Mouse (Mus musculus) embryonic facial prominence, embryonic 11.5 days (tissue): ENCODE measurements around the gene Hip1. TPM values are rescaled to one million over a fixed set of nuclear protein-coding genes. Genes with fewer than 3 reads are reported as not detected.
A peak's percentile ranks its signal among the peaks of the same experiment; 100 is the strongest.

Experiments used
- ATAC-seq: fragments of 200-750 bp; cut with Nextera tagmentation; replicated peaks from 2 replicates; pipeline ENCODE4 v1.8.0; 2017; ENCODE audit warnings: low read depth; ENCODE audit not compliant: insufficient number of reproducible peaks, low FRiP score, low TSS enrichment
- DNase-seq: peaks from one replicate; pipeline ENCODE4 v3.0.0-alpha.2; 2015; ENCODE audit warnings: low spot score
- H3K27ac ChIP-seq: fragments of 300-500 bp; sonication (generic); replicated peaks from 2 replicates; pipeline ENCODE4 v1.5.1; 2014; ENCODE audit warnings: mild to moderate bottlenecking, low read depth, low read length, control low read depth
- H3K27me3 ChIP-seq: fragments of 300-500 bp; sonication (generic); 2 replicates; pipeline ENCODE4 v1.6.1; 2014; ENCODE audit warnings: mild to moderate bottlenecking, low read length, moderate library complexity, mixed read lengths; ENCODE audit not compliant: control insufficient read depth, insufficient read depth
- H3K36me3 ChIP-seq: fragments of 300-500 bp; sonication (generic); replicated peaks from 2 replicates; pipeline ENCODE4 v1.6.1; 2014; ENCODE audit warnings: low read depth, mild to moderate bottlenecking, low read length, moderate library complexity, mixed read lengths; ENCODE audit not compliant: control insufficient read depth, insufficient read depth
- H3K4me1 ChIP-seq: fragments of 300-500 bp; sonication (generic); 2 replicates; pipeline ENCODE4 v1.6.1; 2014; ENCODE audit warnings: low read length, mixed read lengths; ENCODE audit not compliant: control insufficient read depth, insufficient read depth
- H3K4me2 ChIP-seq: fragments of 300-500 bp; sonication (generic); 2 replicates; pipeline ENCODE4 v1.6.1; 2014; ENCODE audit warnings: low read depth, mild to moderate bottlenecking, control low read depth, low read length, moderate library complexity
- H3K4me3 ChIP-seq: fragments of 300-500 bp; sonication (generic); 2 replicates; pipeline ENCODE4 v1.5.1; 2014; ENCODE audit warnings: low read depth, low read length, control low read depth
- H3K9ac ChIP-seq: fragments of 300-500 bp; sonication (generic); replicated peaks from 2 replicates; pipeline ENCODE4 v1.6.1; 2014; ENCODE audit warnings: mild to moderate bottlenecking, control low read depth, low read length
- H3K9me3 ChIP-seq: fragments of 300-500 bp; sonication (generic); replicated peaks from 2 replicates; pipeline ENCODE4 v1.6.1; 2016; ENCODE audit warnings: mild to moderate bottlenecking, low read length, inconsistent platforms, mixed read lengths; ENCODE audit not compliant: control insufficient read depth
- WGBS: fragments of 180-500 bp; shearing (Covaris S2); extraction: QIAGEN DNeasy Blood & Tissue Kit; methylation state at CpG from one replicate; pipeline ENCODE4 v1.1.7; 2014; 5-methylcytosine and 5-hydroxymethylcytosine counted together
- polyA plus RNA-seq: library from polyadenylated mRNA; unstranded; fragments of >200 nt; fragmentation: Nextera tagmentation; extraction: Ambion mirVana; gene quantifications from 2 replicates; pipeline ENCODE4 v1.2.1, GENCODE M21; 2014

Gene Hip1
- polyA plus RNA-seq, 1 experiment from 2014 or later: 35.3 TPM

- Histone ChIP-seq H3K4me1 (no peaks in the 10 kb centered on the region), H3K27ac (no peak overlapping the region), H3K4me2 (no peak overlapping the region), H3K36me3 (no peaks in the 10 kb centered on the region; the same call in 1 of the 2 replicates), H3K9ac (no peak overlapping the region), H3K9me3 (no peaks in the 10 kb centered on the region), H3K27me3 (no peaks in the 10 kb centered on the region), H3K4me3 (no peak overlapping the region)
- WGBS: 84% methylated on average over 4 of the region's 4 CpGs
- no peak for ATAC-seq
- no peak for DNase-seq
These were observed 136.8 kb downstream of the Hip1 start for GRCm38 (mm10) chr5:135408114-135408513.

- H3K36me3 ChIP-seq: no peaks in the 10 kb centered on the region; the same call in 1 of the 2 replicates
- WGBS: 86% methylated on average over 9 of the region's 9 CpGs
- no peaks in the 10 kb centered on the region for H3K4me1 ChIP-seq
- no peaks in the 10 kb centered on the region for H3K9me3 ChIP-seq
- H3K4me2 ChIP-seq: no peak overlapping the region
- H3K4me3 ChIP-seq: no peak overlapping the region
- ATAC-seq (no peak), DNase-seq (no peak)
- no peak overlapping the region for H3K27ac ChIP-seq
- no peaks in the 10 kb centered on the region for H3K27me3 ChIP-seq
- no peak overlapping the region for H3K9ac ChIP-seq
These were observed 139.5 kb downstream of the Hip1 start for GRCm38 (mm10) chr5:135405437-135405836.

- DNase-seq (peak; percentile 73), ATAC-seq (0 out of 2 replicates have a peak, but pooled peaks have one; percentile 24)
- WGBS: 38% methylated on average over 20 of the region's 20 CpGs
- Histone ChIP-seq H3K4me3 (no peak overlapping the region), H3K27ac (no peak overlapping the region), H3K27me3 (no peaks in the 10 kb centered on the region), H3K36me3 (no peaks in the 10 kb centered on the region), H3K9ac (no peak overlapping the region), H3K4me1 (no peaks in the 10 kb centered on the region), H3K4me2 (no peak overlapping the region), H3K9me3 (no peaks in the 10 kb centered on the region)
These were observed 140.3 kb downstream of the Hip1 start for GRCm38 (mm10) chr5:135404623-135405022.

- DNase-seq: peak; percentile 93
- no peak overlapping the region for H3K4me3 ChIP-seq
- ATAC-seq: peak; percentile 51; the same call in 1 of the 2 replicates
- H3K36me3 ChIP-seq: no peaks in the 10 kb centered on the region
- WGBS: 9% methylated on average over 2 of the region's 2 CpGs
- H3K4me1 ChIP-seq: no peaks in the 10 kb centered on the region
- no peaks in the 10 kb centered on the region for H3K9me3 ChIP-seq
- H3K27ac ChIP-seq: no peak overlapping the region
- H3K4me2 ChIP-seq: no peak overlapping the region
- H3K9ac ChIP-seq: no peak overlapping the region
- no peaks in the 10 kb centered on the region for H3K27me3 ChIP-seq
These were observed 144.7 kb downstream of the Hip1 start for GRCm38 (mm10) chr5:135400244-135400643.

GRCm38 (mm10) chr5:135399382-135399781 is 145.5 kb downstream of the Hip1 start:
- Histone ChIP-seq H3K4me2 (no peak overlapping the region), H3K9ac (no peak overlapping the region), H3K27me3 (no peaks in the 10 kb centered on the region), H3K9me3 (no peaks in the 10 kb centered on the region), H3K36me3 (no peaks in the 10 kb centered on the region), H3K27ac (no peak overlapping the region), H3K4me1 (no peaks in the 10 kb centered on the region), H3K4me3 (no peak overlapping the region)
- DNase-seq (no peak), ATAC-seq (no peak)
- WGBS: 67% methylated on average over 6 of the region's 6 CpGs

- no peaks in the 10 kb centered on the region for H3K9me3 ChIP-seq
- no peaks in the 10 kb centered on the region for H3K4me1 ChIP-seq
- H3K4me2 ChIP-seq: no peak overlapping the region
- no peak overlapping the region for H3K27ac ChIP-seq
- no peaks in the 10 kb centered on the region for H3K36me3 ChIP-seq
- 53% methylated on average over 5 of the region's 5 CpGs for WGBS
- H3K27me3 ChIP-seq: no peaks in the 10 kb centered on the region
- DNase-seq (peak; percentile 71), ATAC-seq (no peak)
- no peak overlapping the region for H3K4me3 ChIP-seq
- no peak overlapping the region for H3K9ac ChIP-seq
These were observed 149.1 kb downstream of the Hip1 start for GRCm38 (mm10) chr5:135395826-135396225.

GRCm38 (mm10) chr5:135394004-135394823 is 150.7 kb downstream of the Hip1 start, which contains the start of gene Pom121:
Pom121 (minus strand) TSS chr5:135394546.
- Histone ChIP-seq H3K4me2 (peak within 1 kb of the TSS; percentile 79), H3K9me3 (no peaks in the 10 kb centered on the region), H3K4me3 (peak within 1 kb of the TSS; percentile 99), H3K4me1 (no peaks in the 10 kb centered on the region), H3K27ac (peak within 1 kb of the TSS; percentile 72; the same call in 1 of the 2 replicates), H3K36me3 (no peaks in the 10 kb centered on the region), H3K27me3 (no peaks in the 10 kb centered on the region), H3K9ac (peak within 1 kb of the TSS; percentile 97)
- DNase-seq: peak; percentile 94
- ATAC-seq: peak; percentile 86
- under 1% methylated on average over 79 of the region's 110 CpGs for WGBS

- 83% methylated on average over 10 of the region's 10 CpGs for WGBS
- H3K27ac ChIP-seq: no peak overlapping the region
- H3K36me3 ChIP-seq: peaks cover 47% of the 10 kb centered on the region
- DNase-seq (no peak), ATAC-seq (no peak)
- no peaks in the 10 kb centered on the region for H3K27me3 ChIP-seq
- no peaks in the 10 kb centered on the region for H3K4me1 ChIP-seq
- no peak overlapping the region for H3K4me3 ChIP-seq
- H3K4me2 ChIP-seq: no peak overlapping the region
- no peak overlapping the region for H3K9ac ChIP-seq
- no peaks in the 10 kb centered on the region for H3K9me3 ChIP-seq
These were observed 161.1 kb downstream of the Hip1 start for GRCm38 (mm10) chr5:135383771-135384170.
